Mouse (Mus musculus): ENCODE measurements around the gene Tgfbr2. TPM values are rescaled to one million over a fixed set of nuclear protein-coding genes. Genes with fewer than 3 reads are reported as not detected.

The Tgfbr2 gene
- polyA plus RNA-seq, 1 experiment from 2014 or later: 31.2 TPM

- no peak for TF ChIP-seq CTCF (IDR thresholded peaks at IDR 0.05; ENCODE audit: low read depth)
- H3K27me3 ChIP-seq (ENCODE audit: insufficient read depth, low read length): no peaks in the 10 kb centered on the region
- H3K9ac ChIP-seq (ENCODE audit: low read depth, low read length): no peak overlapping the region
- no peaks in the 10 kb centered on the region for H3K9me3 ChIP-seq (replicated peaks; ENCODE audit: low read length)
- ATAC-seq (replicated peaks; ENCODE audit: low FRiP score, low read depth): no peak
- H3K27ac ChIP-seq: no peak overlapping the region
- DNase-seq (ENCODE audit: low spot score): no peak
- peaks cover 10% of the 10 kb centered on the region; the same call in 1 of the 2 replicates for H3K4me1 ChIP-seq (replicated peaks; ENCODE audit: insufficient read depth, low read length)
- no peak overlapping the region for H3K4me2 ChIP-seq (ENCODE audit: low read length)
- no peaks in the 10 kb centered on the region for H3K36me3 ChIP-seq (ENCODE audit: insufficient read depth, low read length)
- WGBS: 93% methylated on average over 6 of the region's 6 CpGs
- no peak overlapping the region for H3K4me3 ChIP-seq (replicated peaks; ENCODE audit: low read depth, low read length)
Observed at GRCm38 (mm10) chr9:116140422-116140821, 34.7 kb downstream of the Tgfbr2 start.

GRCm38 (mm10) chr9:116139549-116139948 is 35.6 kb downstream of the Tgfbr2 start:
- no peak for ATAC-seq (replicated peaks; ENCODE audit: low FRiP score, low read depth)
- 73% methylated on average over 7 of the region's 7 CpGs for WGBS
- no peak for DNase-seq (ENCODE audit: low spot score)

GRCm38 (mm10) chr9:116138595-116139134 is 36.5 kb downstream of the Tgfbr2 start:
- no peaks in the 10 kb centered on the region for H3K36me3 ChIP-seq (ENCODE audit: insufficient read depth, low read length)
- ATAC-seq (replicated peaks; ENCODE audit: low FRiP score, low read depth) (no peak), DNase-seq (ENCODE audit: low spot score) (no peak)
- no peak overlapping the region for H3K4me2 ChIP-seq (ENCODE audit: low read length)
- H3K4me1 ChIP-seq (replicated peaks; ENCODE audit: insufficient read depth, low read length): peaks cover 6% of the 10 kb centered on the region; the same call in 1 of the 2 replicates
- no peaks in the 10 kb centered on the region for H3K9me3 ChIP-seq (replicated peaks; ENCODE audit: low read length)
- no peak overlapping the region for H3K27ac ChIP-seq
- H3K4me3 ChIP-seq (replicated peaks; ENCODE audit: low read depth, low read length): no peak overlapping the region
- 73% methylated on average over 11 of the region's 11 CpGs for WGBS
- H3K9ac ChIP-seq (ENCODE audit: low read depth, low read length): no peak overlapping the region
- no peak for TF ChIP-seq CTCF (IDR thresholded peaks at IDR 0.05; ENCODE audit: low read depth)
- H3K27me3 ChIP-seq (ENCODE audit: insufficient read depth, low read length): no peaks in the 10 kb centered on the region

More at GRCm38 (mm10) chr9:116139549-116139948, 35.6 kb downstream of the Tgfbr2 start:
- H3K36me3 ChIP-seq (ENCODE audit: insufficient read depth, low read length): no peaks in the 10 kb centered on the region
- no peak overlapping the region for H3K9ac ChIP-seq (ENCODE audit: low read depth, low read length)
- H3K9me3 ChIP-seq (replicated peaks; ENCODE audit: low read length): no peaks in the 10 kb centered on the region
- H3K4me3 ChIP-seq (replicated peaks; ENCODE audit: low read depth, low read length): no peak overlapping the region
- no peak overlapping the region for H3K27ac ChIP-seq
- H3K4me1 ChIP-seq (replicated peaks; ENCODE audit: insufficient read depth, low read length): peaks cover 7% of the 10 kb centered on the region; the same call in 1 of the 2 replicates
- H3K4me2 ChIP-seq (ENCODE audit: low read length): no peak overlapping the region
- H3K27me3 ChIP-seq (ENCODE audit: insufficient read depth, low read length): no peaks in the 10 kb centered on the region
- TF ChIP-seq CTCF (IDR thresholded peaks at IDR 0.05; ENCODE audit: low read depth): no peak

- no peaks in the 10 kb centered on the region for H3K9me3 ChIP-seq (replicated peaks; ENCODE audit: low read length)
- ATAC-seq (replicated peaks; ENCODE audit: low FRiP score, low read depth): no peak
- H3K4me1 ChIP-seq (replicated peaks; ENCODE audit: insufficient read depth, low read length): peaks cover 6% of the 10 kb centered on the region; the same call in 1 of the 2 replicates
- H3K27ac ChIP-seq: no peak overlapping the region
- TF ChIP-seq CTCF (IDR thresholded peaks at IDR 0.05; ENCODE audit: low read depth): no peak
- H3K36me3 ChIP-seq (ENCODE audit: insufficient read depth, low read length): no peaks in the 10 kb centered on the region
- no peak overlapping the region for H3K4me2 ChIP-seq (ENCODE audit: low read length)
- no peaks in the 10 kb centered on the region for H3K27me3 ChIP-seq (ENCODE audit: insufficient read depth, low read length)
- H3K9ac ChIP-seq (ENCODE audit: low read depth, low read length): no peak overlapping the region
- H3K4me3 ChIP-seq (replicated peaks; ENCODE audit: low read depth, low read length): no peak overlapping the region
- 83% methylated on average over 3 of the region's 3 CpGs for WGBS
- DNase-seq (ENCODE audit: low spot score): no peak
Observed at GRCm38 (mm10) chr9:116137645-116138044, 37.5 kb downstream of the Tgfbr2 start.

GRCm38 (mm10) chr9:116136811-116137210 is 38.3 kb downstream of the Tgfbr2 start:
- Histone ChIP-seq H3K9ac (ENCODE audit: low read depth, low read length) (no peak overlapping the region), H3K4me3 (replicated peaks; ENCODE audit: low read depth, low read length) (no peak overlapping the region), H3K4me1 (replicated peaks; ENCODE audit: insufficient read depth, low read length) (peaks cover 6% of the 10 kb centered on the region; the same call in 1 of the 2 replicates), H3K36me3 (ENCODE audit: insufficient read depth, low read length) (no peaks in the 10 kb centered on the region), H3K27ac (no peak overlapping the region), H3K27me3 (ENCODE audit: insufficient read depth, low read length) (no peaks in the 10 kb centered on the region), H3K4me2 (ENCODE audit: low read length) (no peak overlapping the region), H3K9me3 (replicated peaks; ENCODE audit: low read length) (no peaks in the 10 kb centered on the region)
- TF ChIP-seq CTCF (IDR thresholded peaks at IDR 0.05; ENCODE audit: low read depth): no peak
- WGBS: 65% methylated on average over 5 of the region's 5 CpGs
- no peak for DNase-seq (ENCODE audit: low spot score)
- ATAC-seq (replicated peaks; ENCODE audit: low FRiP score, low read depth): no peak

GRCm38 (mm10) chr9:116136146-116136545 is 39.0 kb downstream of the Tgfbr2 start:
- no peak overlapping the region for H3K27ac ChIP-seq
- peaks cover 6% of the 10 kb centered on the region; the same call in 1 of the 2 replicates for H3K4me1 ChIP-seq (replicated peaks; ENCODE audit: insufficient read depth, low read length)
- H3K9ac ChIP-seq (ENCODE audit: low read depth, low read length): no peak overlapping the region
- no peak for DNase-seq (ENCODE audit: low spot score)
- TF ChIP-seq CTCF (IDR thresholded peaks at IDR 0.05; ENCODE audit: low read depth): no peak
- no peaks in the 10 kb centered on the region for H3K27me3 ChIP-seq (ENCODE audit: insufficient read depth, low read length)
- peaks cover 4% of the 10 kb centered on the region; the same call in 1 of the 2 replicates for H3K36me3 ChIP-seq (ENCODE audit: insufficient read depth, low read length)
- no peak for ATAC-seq (replicated peaks; ENCODE audit: low FRiP score, low read depth)
- no peak overlapping the region for H3K4me3 ChIP-seq (replicated peaks; ENCODE audit: low read depth, low read length)
- H3K9me3 ChIP-seq (replicated peaks; ENCODE audit: low read length): no peaks in the 10 kb centered on the region
- WGBS: 65% methylated on average over 6 of the region's 6 CpGs
- H3K4me2 ChIP-seq (ENCODE audit: low read length): no peak overlapping the region

DNA sequence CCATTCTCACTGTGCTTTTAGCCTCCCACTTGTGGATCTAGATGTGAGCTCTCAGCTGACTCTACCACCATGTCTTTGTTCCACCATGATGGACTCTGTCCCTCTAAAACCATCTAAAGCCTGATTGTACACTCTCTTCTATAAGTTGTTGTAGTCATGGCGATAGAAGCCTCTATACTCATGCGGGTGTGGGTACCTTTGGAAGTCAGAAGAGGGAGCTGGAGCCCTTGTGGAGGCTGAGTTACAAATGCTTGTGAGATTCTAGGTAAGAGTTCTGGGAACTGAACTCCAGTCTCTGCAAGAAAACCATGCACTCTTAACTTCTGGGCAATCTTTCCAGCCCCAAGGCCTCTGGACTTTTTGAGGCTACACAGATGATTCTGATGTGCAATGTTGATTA is 40.7 kb downstream of the Tgfbr2 start:
- no peak overlapping the region for H3K4me3 ChIP-seq (replicated peaks; ENCODE audit: low read depth, low read length)
- 88% methylated on average over 2 of the region's 2 CpGs for WGBS
- H3K4me2 ChIP-seq (ENCODE audit: low read length): no peak overlapping the region
- H3K9me3 ChIP-seq (replicated peaks; ENCODE audit: low read length): no peaks in the 10 kb centered on the region
- H3K4me1 ChIP-seq (replicated peaks; ENCODE audit: insufficient read depth, low read length): peaks cover 6% of the 10 kb centered on the region; the same call in 1 of the 2 replicates
- ATAC-seq (replicated peaks; ENCODE audit: low FRiP score, low read depth) (no peak), DNase-seq (ENCODE audit: low spot score) (no peak)
- no peaks in the 10 kb centered on the region for H3K27me3 ChIP-seq (ENCODE audit: insufficient read depth, low read length)
- TF ChIP-seq CTCF (IDR thresholded peaks at IDR 0.05; ENCODE audit: low read depth): peak; percentile 53
- no peak overlapping the region for H3K27ac ChIP-seq
- H3K9ac ChIP-seq (ENCODE audit: low read depth, low read length): no peak overlapping the region
- H3K36me3 ChIP-seq (ENCODE audit: insufficient read depth, low read length): peaks cover 19% of the 10 kb centered on the region

Data from kidney, postnatal 0 days (tissue).